Mouse (Mus musculus): ENCODE measurements at regions not wholly inside any gene's neighbourhood (a gene's known extent, or its start where the extent isn't known, plus 50 kb on each side); places are given as distances from the start of the nearest gene placed in this dataset.

DNA sequence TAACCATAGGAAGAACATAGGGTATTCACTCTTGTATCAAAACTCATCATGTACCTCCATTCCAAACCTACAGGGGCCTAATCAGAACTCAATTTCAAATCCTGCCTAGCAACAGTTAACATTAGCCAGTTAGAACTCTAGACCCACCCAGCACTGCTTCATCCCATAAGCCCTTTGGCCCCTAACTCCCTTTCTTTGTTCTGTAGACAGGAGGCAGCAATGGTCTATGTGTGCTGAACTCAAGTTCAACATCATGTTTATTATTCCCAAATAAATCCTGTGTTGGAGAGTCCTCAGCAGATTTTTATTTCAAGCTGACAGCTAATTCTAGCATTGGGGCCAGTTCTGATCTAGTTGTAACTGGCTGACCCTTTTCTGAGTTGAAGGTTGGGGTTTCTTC is 112.2 kb downstream of the Ipo8 start:
- Histone ChIP-seq H3K36me3 (ENCODE audit: control insufficient read depth, insufficient read depth, low read length) (no peaks in the 10 kb centered on the region), H3K4me1 (ENCODE audit: control insufficient read depth, insufficient read depth, low read length) (no peaks in the 10 kb centered on the region), H3K9ac (ENCODE audit: low read depth, low read length) (no peak overlapping the region), H3K27ac (replicated peaks; ENCODE audit: insufficient read depth, low read depth, low read length) (no peak overlapping the region), H3K79me2 (ENCODE audit: control insufficient read depth, insufficient read depth, low read length) (no peaks in the 10 kb centered on the region), H3K4me3 (ENCODE audit: insufficient read depth, low read depth, low read length) (no peak overlapping the region), H3K27me3 (ENCODE audit: control insufficient read depth, insufficient read depth, low read length) (no peaks in the 10 kb centered on the region)
- no peak for DNase-seq (ENCODE audit: extremely low read depth, low read depth, low spot score)
- no peak for TF ChIP-seq CTCF (IDR thresholded peaks at IDR 0.05; ENCODE audit: low read depth, low read length)
- TF ChIP-seq POLR2A (IDR thresholded peaks at IDR 0.05; ENCODE audit: extremely low read depth, insufficient read depth, low read length) = no peak

DNA sequence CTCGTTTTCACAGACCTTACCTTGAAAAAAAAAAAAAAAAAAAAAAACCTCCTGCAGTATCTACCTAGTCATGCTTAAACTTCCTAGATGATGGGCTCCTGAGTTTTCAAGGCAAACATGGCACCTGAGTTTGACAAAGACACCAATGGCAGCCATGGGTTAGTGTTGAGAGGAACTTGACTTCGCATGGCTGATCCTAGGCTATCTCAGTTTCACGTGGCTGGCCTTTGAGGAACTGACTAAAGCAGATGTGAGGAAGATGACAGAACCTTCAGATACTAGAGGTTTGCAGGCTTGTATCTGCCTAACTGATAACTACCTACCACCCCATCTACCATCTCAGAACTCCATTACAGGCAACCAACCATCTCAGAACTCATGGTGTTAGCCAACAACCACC is 120.9 kb downstream of the Ipo8 start:
- WGBS = 69% methylated on average over 3 of the region's 3 CpGs
- no peak overlapping the region for H3K4me3 ChIP-seq (ENCODE audit: insufficient read depth, low read depth, low read length)

GRCm38 (mm10) chr6:148708389-148708788 is 122.9 kb downstream of the Ipo8 start:
- no peak for DNase-seq (ENCODE audit: extremely low read depth, low read depth, low spot score)
- Histone ChIP-seq H3K36me3 (ENCODE audit: control insufficient read depth, insufficient read depth, low read length) (no peaks in the 10 kb centered on the region), H3K27ac (replicated peaks; ENCODE audit: insufficient read depth, low read depth, low read length) (no peak overlapping the region), H3K79me2 (ENCODE audit: control insufficient read depth, insufficient read depth, low read length) (no peaks in the 10 kb centered on the region), H3K27me3 (ENCODE audit: control insufficient read depth, insufficient read depth, low read length) (no peaks in the 10 kb centered on the region), H3K9ac (ENCODE audit: low read depth, low read length) (no peak overlapping the region), H3K4me3 (ENCODE audit: insufficient read depth, low read depth, low read length) (no peak overlapping the region), H3K4me1 (ENCODE audit: control insufficient read depth, insufficient read depth, low read length) (no peaks in the 10 kb centered on the region)
- TF ChIP-seq CTCF (IDR thresholded peaks at IDR 0.05; ENCODE audit: low read depth, low read length) (no peak), POLR2A (IDR thresholded peaks at IDR 0.05; ENCODE audit: extremely low read depth, insufficient read depth, low read length) (no peak)
- WGBS = 83% methylated on average over 2 of the region's 2 CpGs

More for the DNA sequence above, 120.9 kb downstream of the Ipo8 start:
- Histone ChIP-seq H3K79me2 (ENCODE audit: control insufficient read depth, insufficient read depth, low read length) (no peaks in the 10 kb centered on the region), H3K36me3 (ENCODE audit: control insufficient read depth, insufficient read depth, low read length) (no peaks in the 10 kb centered on the region), H3K4me1 (ENCODE audit: control insufficient read depth, insufficient read depth, low read length) (no peaks in the 10 kb centered on the region), H3K9ac (ENCODE audit: low read depth, low read length) (no peak overlapping the region), H3K27ac (replicated peaks; ENCODE audit: insufficient read depth, low read depth, low read length) (no peak overlapping the region), H3K27me3 (ENCODE audit: control insufficient read depth, insufficient read depth, low read length) (no peaks in the 10 kb centered on the region)
- no peak for DNase-seq (ENCODE audit: extremely low read depth, low read depth, low spot score)
- TF ChIP-seq CTCF (IDR thresholded peaks at IDR 0.05; ENCODE audit: low read depth, low read length) = no peak
- no peak for TF ChIP-seq POLR2A (IDR thresholded peaks at IDR 0.05; ENCODE audit: extremely low read depth, insufficient read depth, low read length)

GRCm38 (mm10) chr6:148705711-148706110 is 125.6 kb downstream of the Ipo8 start:
- 29% methylated on average over 2 of the region's 2 CpGs for WGBS
- Histone ChIP-seq H3K4me1 (ENCODE audit: control insufficient read depth, insufficient read depth, low read length) (no peaks in the 10 kb centered on the region), H3K79me2 (ENCODE audit: control insufficient read depth, insufficient read depth, low read length) (no peaks in the 10 kb centered on the region), H3K27ac (replicated peaks; ENCODE audit: insufficient read depth, low read depth, low read length) (no peak overlapping the region), H3K36me3 (ENCODE audit: control insufficient read depth, insufficient read depth, low read length) (no peaks in the 10 kb centered on the region), H3K9ac (ENCODE audit: low read depth, low read length) (no peak overlapping the region), H3K4me3 (ENCODE audit: insufficient read depth, low read depth, low read length) (no peak overlapping the region), H3K27me3 (ENCODE audit: control insufficient read depth, insufficient read depth, low read length) (no peaks in the 10 kb centered on the region)
- DNase-seq (ENCODE audit: extremely low read depth, low read depth, low spot score) = peak; percentile 28
- peak; percentile 49; the same call in 1 of the 2 replicates for TF ChIP-seq CTCF (IDR thresholded peaks at IDR 0.05; ENCODE audit: low read depth, low read length)
- no peak for TF ChIP-seq POLR2A (IDR thresholded peaks at IDR 0.05; ENCODE audit: extremely low read depth, insufficient read depth, low read length)

DNA sequence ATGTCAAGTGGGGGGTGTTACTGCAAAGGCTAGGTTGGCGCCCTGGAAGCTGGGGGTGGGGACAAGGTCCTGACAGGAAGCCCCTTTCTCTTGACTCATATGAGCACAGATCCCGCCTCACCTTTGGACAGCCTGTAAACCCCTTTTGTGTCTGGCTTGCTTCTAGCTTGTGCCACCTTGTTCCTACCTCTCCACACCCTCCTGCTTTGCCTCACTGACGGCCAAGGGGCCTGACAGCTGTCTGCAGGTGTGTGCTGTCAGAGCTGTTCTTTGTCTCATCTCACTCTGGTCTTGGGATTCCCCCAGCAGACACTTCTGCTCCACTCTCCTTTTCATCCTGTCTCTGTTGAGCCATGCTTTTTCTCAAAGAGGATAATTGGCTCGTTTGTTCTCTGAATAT is 137.9 kb downstream of the Ipo8 start:
- H3K36me3 ChIP-seq (ENCODE audit: control insufficient read depth, insufficient read depth, low read length) = no peaks in the 10 kb centered on the region
- DNase-seq (ENCODE audit: extremely low read depth, low read depth, low spot score) = no peak
- no peaks in the 10 kb centered on the region for H3K4me1 ChIP-seq (ENCODE audit: control insufficient read depth, insufficient read depth, low read length)
- H3K9ac ChIP-seq (ENCODE audit: low read depth, low read length) = no peak overlapping the region
- H3K79me2 ChIP-seq (ENCODE audit: control insufficient read depth, insufficient read depth, low read length) = no peaks in the 10 kb centered on the region
- no peak overlapping the region for H3K4me3 ChIP-seq (ENCODE audit: insufficient read depth, low read depth, low read length)
- 73% methylated on average over 4 of the region's 4 CpGs for WGBS
- H3K27ac ChIP-seq (replicated peaks; ENCODE audit: insufficient read depth, low read depth, low read length) = no peak overlapping the region
- H3K27me3 ChIP-seq (ENCODE audit: control insufficient read depth, insufficient read depth, low read length) = no peaks in the 10 kb centered on the region
- no peak for TF ChIP-seq POLR2A (IDR thresholded peaks at IDR 0.05; ENCODE audit: extremely low read depth, insufficient read depth, low read length)
- TF ChIP-seq CTCF (IDR thresholded peaks at IDR 0.05; ENCODE audit: low read depth, low read length) = no peak

DNA sequence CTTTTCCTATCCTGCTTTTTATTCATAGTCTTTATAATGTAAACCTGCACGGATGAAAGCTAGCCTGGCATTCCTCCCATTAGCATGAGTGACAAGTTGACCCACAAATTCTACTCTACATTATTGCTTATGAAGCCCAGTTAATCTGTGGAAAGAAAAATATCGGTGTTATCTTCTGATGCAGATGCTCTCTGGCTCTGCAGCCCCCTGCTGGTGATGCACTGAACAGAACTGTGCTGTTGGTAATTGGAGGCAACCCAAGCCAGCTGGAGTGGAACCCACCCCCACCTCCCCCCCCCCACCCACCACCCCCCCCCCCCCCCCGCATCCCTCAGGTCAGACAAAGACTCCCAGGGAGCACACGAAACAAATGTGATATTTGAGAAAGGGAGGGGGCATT is 143.5 kb downstream of the Ipo8 start:
- Histone ChIP-seq H3K4me3 (ENCODE audit: insufficient read depth, low read depth, low read length) (no peak overlapping the region), H3K4me1 (ENCODE audit: control insufficient read depth, insufficient read depth, low read length) (no peaks in the 10 kb centered on the region), H3K36me3 (ENCODE audit: control insufficient read depth, insufficient read depth, low read length) (no peaks in the 10 kb centered on the region), H3K27me3 (ENCODE audit: control insufficient read depth, insufficient read depth, low read length) (no peaks in the 10 kb centered on the region), H3K27ac (replicated peaks; ENCODE audit: insufficient read depth, low read depth, low read length) (no peak overlapping the region), H3K79me2 (ENCODE audit: control insufficient read depth, insufficient read depth, low read length) (no peaks in the 10 kb centered on the region), H3K9ac (ENCODE audit: low read depth, low read length) (no peak overlapping the region)
- DNase-seq (ENCODE audit: extremely low read depth, low read depth, low spot score) = no peak
- TF ChIP-seq POLR2A (IDR thresholded peaks at IDR 0.05; ENCODE audit: extremely low read depth, insufficient read depth, low read length) (no peak), CTCF (IDR thresholded peaks at IDR 0.05; ENCODE audit: low read depth, low read length) (peak; percentile 64)
- 21% methylated on average over 4 of the region's 4 CpGs for WGBS

Measured in liver, adult 2 months (tissue).